Mouse (Mus musculus) gastrocnemius, postnatal 14 days (tissue): ENCODE results near the gene Gm5767. TPM values are rescaled to one million over a fixed set of nuclear protein-coding genes. Genes with fewer than 3 reads are reported as not detected.
A peak's percentile ranks its signal among the peaks of the same experiment; 100 is the strongest.

Experiments
- DNase-seq: peaks from one replicate; pipeline ENCODE4 v3.0.0; 2021; ENCODE audit warnings: mixed read lengths
- intact Hi-C: fragments of 180-260 bp; cut with DNase I; formaldehyde crosslinking; loops from one replicate; pipeline ENCODE4 v1.15.1; 2025; ENCODE audit warnings: low total_unique reads
- total RNA-seq, 2 experiments: library from RNA; stranded (reverse); gene quantifications; 2 replicates each; pipeline ENCODE4 v1.2.3; 2021

The Gm5767 gene
- total RNA-seq, 2 experiments from 2014 or later = not detected

GRCm38 (mm10) chr16:8667814-8668213, 12.8 kb upstream of the Gm5767 start:
- intact Hi-C loops = no loop called here
- DNase-seq = no peak

DNA sequence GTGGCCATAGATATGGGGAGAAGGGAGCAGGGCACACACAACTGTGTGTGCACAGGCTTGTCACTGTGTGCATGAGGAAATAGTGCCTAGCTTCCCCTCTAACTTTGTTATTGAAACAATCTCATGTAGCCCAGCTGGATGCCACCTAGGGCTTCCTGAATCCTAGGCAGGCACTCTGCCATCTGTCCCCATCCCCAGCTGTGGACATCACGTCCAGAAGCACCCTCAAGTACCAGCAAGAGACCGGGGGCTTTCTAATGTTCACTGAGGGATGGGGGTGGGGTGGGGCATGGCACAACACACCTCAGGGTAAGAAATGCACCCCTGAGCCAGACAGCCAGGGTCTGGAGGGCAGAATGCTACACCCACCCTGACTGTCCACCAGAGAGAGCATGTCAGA, 12.2 kb upstream of the Gm5767 start:
- DNase-seq = no peak

GRCm38 (mm10) chr16:8669432-8669831, 11.1 kb upstream of the Gm5767 start:
- DNase-seq = no peak
- intact Hi-C loops = no loop called here

More for the DNA sequence above, 12.2 kb upstream of the Gm5767 start:
- intact Hi-C loops = no loop called here

- DNase-seq = no peak
- intact Hi-C loops = no loop called here
Observed at GRCm38 (mm10) chr16:8670041-8671035, 10.2 kb upstream of the Gm5767 start.

DNA sequence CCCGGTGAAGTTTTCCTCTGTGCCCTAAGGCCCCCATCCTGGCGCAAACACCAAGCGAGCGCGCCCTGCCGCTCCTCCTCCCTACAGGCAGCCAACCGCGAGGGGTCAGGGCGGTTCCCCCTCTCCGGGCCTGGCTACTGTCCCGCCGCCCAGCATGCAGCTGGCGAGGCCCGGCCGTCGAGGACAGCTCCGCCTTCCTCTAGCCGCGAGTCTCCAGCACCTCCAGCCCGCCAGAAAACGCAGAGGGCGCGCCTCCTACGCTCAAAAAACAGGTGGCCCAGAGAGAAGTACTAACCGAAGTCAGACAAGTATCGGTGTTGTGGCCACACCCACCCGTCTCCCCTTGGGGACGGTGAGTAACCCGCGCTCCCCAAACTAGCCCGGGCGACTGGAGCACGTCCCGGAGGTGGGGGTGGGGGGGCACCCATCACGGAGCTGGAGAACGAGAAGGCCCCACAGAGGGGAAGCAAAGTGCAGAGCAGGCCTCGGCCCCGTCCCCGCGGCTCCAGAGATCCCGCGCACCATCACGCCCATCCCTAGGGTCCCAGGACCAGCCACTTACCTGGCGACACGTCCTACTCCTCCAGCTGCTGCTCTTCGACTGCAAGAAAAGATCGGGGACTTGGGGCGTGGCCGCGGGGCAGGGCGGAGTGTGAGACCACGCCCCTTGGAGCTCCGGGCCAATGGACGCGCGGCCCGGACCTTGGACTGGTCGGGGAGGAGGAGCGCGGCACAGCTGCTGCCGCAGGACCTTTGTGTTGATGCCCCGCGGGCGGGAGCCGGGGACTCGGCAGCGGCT, 8.8 kb upstream of the Gm5767 start, which contains the start of gene Carhsp1:
TSS of gene Carhsp1 (minus strand) at position 605 of the 799 bp plus-strand sequence.
- intact Hi-C loops = no loop called here
- peak; percentile 95 for DNase-seq

DNA sequence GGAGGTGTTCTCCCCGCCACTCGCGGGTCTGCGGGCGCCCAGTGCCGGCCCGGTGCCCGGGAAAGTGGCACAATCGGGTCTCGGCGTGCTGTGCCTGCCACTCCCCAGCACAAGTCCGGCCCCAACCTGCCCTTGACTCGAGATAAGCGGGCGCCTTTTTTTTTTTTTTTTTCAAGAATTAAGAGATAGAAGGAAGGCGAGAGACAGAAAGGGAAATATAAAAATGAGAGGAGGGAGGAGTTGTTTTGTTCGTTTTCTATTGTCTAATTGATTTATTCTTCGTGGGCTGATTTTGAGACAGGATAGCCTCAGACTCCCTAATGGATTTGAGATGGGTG, 8.3 kb upstream of the Gm5767 start:
- intact Hi-C loops = no loop called here

GRCm38 (mm10) chr16:8672811-8673210, 7.8 kb upstream of the Gm5767 start:
- DNase-seq = no peak
- intact Hi-C loops = no loop called here

More for the DNA sequence above, 8.3 kb upstream of the Gm5767 start:
- DNase-seq = no peak

DNA sequence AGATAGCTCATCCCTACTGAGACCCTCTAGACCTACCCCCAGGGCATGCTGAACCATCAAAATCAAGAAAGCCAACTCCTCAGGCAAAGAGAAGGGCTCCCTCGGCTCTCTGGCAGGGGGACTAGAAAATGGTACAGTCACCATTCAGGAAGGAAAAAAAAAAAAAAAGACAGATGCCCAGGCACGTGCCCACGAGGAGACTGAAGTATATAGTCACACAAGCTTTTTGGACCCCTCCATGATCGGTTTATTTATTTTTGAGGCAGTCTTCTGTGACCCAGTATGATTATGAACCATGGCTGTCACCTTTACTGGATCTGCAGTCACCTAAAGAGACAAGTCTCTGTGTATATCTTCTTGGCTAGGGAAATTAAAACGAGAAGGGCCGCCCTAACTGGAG, 7.2 kb upstream of the Gm5767 start:
- no peak for DNase-seq
- intact Hi-C loops = no loop called here

- intact Hi-C loops = no loop called here
- DNase-seq = no peak
Observed at GRCm38 (mm10) chr16:8674165-8674564, 6.4 kb upstream of the Gm5767 start.

GRCm38 (mm10) chr16:8675559-8675958, 5.0 kb upstream of the Gm5767 start:
- intact Hi-C loops = loop anchor here (5.0 kb wide), 2 partner anchors 33 to 263 kb away; no protein-coding TSS in a partner anchor

GRCm38 (mm10) chr16:8676228-8676627, 4.3 kb upstream of the Gm5767 start:
- DNase-seq = no peak
- intact Hi-C loops = loop anchor here (5.0 kb wide), 2 partner anchors 34 to 264 kb away; no protein-coding TSS in a partner anchor

More at GRCm38 (mm10) chr16:8675559-8675958, 5.0 kb upstream of the Gm5767 start:
- no peak for DNase-seq

GRCm38 (mm10) chr16:8676800-8677199, 3.8 kb upstream of the Gm5767 start:
- no peak for DNase-seq
- intact Hi-C loops = loop anchor here (5.0 kb wide), 2 partner anchors 34 to 264 kb away; no protein-coding TSS in a partner anchor

GRCm38 (mm10) chr16:8678035-8678434, 2.5 kb upstream of the Gm5767 start:
- DNase-seq = no peak
- intact Hi-C loops = loop anchor here (5.0 kb wide), 2 partner anchors 36 to 266 kb away; no protein-coding TSS in a partner anchor

GRCm38 (mm10) chr16:8678676-8679075, 1.9 kb upstream of the Gm5767 start:
- intact Hi-C loops = loop anchor here (5.0 kb wide), 2 partner anchors 36 to 266 kb away; no protein-coding TSS in a partner anchor
- no peak for DNase-seq

- intact Hi-C loops = loop anchor here (2.0 to 5.0 kb wide), 3 partner anchors 37 to 267 kb away; no protein-coding TSS in a partner anchor
- DNase-seq = no peak
Observed at GRCm38 (mm10) chr16:8679780-8680179, 790 bp upstream of the Gm5767 start.

DNA sequence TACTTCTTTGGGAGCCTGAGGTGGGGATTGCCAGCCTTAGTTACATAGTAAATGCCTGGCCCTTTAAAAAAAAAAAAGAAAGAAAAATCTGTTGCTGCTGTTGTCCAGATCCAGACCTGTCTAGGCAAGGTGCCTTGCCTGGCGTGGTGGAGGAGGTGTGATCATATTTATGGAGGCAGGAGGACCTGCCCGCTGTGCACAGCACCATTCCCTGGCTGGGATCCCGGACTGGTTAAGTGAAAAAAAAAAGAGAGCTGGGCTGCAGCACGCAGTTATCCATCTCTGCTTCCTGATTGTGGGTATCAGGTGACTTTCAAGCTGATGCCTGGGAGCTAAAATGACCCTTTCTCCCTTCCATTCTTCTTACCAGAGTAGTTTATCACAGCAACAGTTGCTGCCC, 4.5 kb downstream of the Gm5767 start:
- DNase-seq = no peak
- intact Hi-C loops = loop anchor here (5.0 kb wide), 1 partner anchor 182 kb away; no protein-coding TSS in a partner anchor

DNA sequence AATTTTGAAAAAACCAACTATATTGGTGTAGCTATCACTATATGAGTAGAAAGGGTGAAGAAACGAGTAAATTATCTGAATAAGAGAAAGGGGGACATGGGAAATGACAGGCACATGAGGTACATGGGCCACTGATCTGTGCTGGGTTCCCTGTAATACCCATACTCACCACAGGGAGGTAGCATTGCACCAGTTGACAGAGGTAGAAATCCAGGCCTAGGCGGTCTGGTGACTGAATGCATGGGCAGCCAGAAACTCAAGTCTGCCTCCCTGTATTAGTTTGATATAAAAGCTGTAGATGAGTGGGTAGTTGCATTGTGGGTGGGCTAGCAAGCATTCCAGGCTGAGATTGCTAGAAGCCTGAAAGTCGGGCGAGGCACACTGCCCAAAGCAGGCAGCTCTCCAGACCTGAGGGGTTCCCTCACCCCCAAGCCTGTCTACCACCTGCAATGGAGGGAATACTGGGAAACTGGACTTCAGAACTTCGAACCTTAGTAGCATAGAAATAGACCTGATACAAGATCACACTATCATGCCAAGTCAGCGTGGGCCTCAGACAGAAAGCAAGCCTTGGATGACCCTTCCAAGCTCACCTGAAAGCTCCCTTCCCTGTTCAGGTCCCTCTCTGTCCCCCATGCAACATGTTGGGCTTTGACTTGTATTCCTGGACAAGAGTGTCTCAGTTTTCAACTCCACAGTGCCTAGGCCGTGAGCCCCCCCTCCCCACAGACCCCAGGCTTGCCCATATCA, 5.7 kb downstream of the Gm5767 start:
- peak; percentile 66 for DNase-seq
- intact Hi-C loops = loop anchor here (2.0 to 5.0 kb wide), 2 partner anchors 83 to 181 kb away; no protein-coding TSS in a partner anchor

- intact Hi-C loops = loop anchor here (2.0 to 5.0 kb wide), 2 partner anchors 82 to 180 kb away; no protein-coding TSS in a partner anchor
- no peak for DNase-seq
Observed at GRCm38 (mm10) chr16:8686871-8687535, 6.4 kb downstream of the Gm5767 start.
